Mouse (Mus musculus) kidney, adult 9 months (tissue): ENCODE results near the gene Myadm.
"Not testable (repeated sequence)": the region's sequence is repeated elsewhere in the genome, so short reads cannot be mapped to it uniquely, and the experiment has no call there.

Source experiments
- DNase-seq: peaks from one replicate; pipeline ENCODE4 v3.0.0; 2022

The Myadm gene

DNA sequence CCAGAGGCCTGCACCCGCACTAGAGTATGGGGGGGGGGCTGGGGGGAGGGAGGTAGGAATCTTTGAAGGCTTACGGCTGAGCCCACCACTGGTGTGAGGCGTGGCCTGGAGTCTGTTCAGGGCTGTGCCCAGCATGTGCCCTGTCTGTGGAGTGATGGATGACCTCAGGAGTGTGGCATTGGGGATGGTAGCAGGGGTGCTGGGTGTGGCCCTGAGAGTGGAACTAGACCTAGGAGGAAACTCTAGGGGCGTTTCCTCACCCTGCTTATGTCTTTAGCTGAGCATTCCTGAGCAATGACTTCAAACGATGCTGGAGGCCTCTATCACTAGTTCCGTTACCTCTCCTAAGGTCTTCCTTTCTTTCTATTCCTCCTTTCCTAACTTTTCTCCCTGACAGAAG is 2.3 kb downstream of the Myadm start:
- no peak for DNase-seq

DNA sequence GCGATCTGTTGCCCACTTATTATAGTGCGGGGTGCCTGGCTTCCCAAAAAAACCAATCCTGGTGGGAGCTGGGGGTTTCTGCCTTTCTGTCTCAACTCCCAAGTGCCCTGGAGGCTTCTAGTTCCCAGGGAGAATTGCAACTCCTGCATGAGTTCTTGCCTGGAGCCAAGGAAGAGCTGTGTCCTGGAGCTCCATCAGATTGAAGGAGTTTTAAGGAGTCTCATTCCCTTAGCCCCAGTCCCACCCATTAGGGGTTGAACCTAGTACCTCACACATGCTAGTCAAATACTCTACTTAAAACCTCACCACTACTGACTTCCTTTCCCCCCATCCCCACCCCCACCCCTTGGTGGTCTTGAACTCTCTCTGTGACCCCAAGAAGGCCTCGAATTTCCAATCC is 2.9 kb downstream of the Myadm start:
- DNase-seq: no peak

DNA sequence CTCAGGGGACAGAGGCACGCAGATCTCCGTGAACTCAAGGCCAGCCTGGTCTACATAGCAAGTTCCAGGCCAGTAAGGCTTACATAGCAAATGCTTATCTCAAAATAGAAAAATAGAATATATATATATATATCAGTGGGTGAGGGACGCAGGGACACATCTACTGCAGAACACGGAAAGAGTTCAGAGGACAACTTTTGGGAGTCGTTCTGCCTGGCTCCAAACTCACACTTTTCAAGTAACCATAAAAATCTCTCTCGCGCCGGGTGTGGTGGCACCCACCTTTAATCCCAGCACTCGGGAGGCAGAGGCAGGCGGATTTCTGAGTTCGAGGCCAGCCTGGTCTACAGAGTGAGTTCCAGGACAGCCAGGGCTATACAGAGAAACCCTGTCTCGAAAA is 3.4 kb downstream of the Myadm start:
- DNase-seq: not testable (repeated sequence)

DNA sequence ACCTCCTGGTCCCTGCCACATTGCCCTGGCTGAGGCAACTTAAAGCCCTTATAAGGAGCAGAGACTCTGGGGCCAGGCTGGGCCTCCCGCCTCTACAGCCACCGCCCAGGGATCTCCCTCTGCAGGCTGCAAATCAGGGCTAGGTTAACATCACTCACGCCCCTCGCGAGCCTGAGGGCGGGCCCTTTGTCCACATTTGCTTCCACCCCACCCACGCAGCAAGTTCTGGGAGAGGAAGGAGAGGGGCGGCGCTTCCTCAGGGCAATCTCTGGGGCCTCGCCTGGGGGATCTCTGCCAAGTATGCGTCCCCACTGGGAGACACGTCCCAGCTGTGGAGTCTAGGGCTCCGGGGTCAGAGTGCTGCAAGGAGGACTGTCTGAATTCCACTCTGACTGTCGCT is 3.9 kb downstream of the Myadm start:
- peak; percentile 93 for DNase-seq

DNA sequence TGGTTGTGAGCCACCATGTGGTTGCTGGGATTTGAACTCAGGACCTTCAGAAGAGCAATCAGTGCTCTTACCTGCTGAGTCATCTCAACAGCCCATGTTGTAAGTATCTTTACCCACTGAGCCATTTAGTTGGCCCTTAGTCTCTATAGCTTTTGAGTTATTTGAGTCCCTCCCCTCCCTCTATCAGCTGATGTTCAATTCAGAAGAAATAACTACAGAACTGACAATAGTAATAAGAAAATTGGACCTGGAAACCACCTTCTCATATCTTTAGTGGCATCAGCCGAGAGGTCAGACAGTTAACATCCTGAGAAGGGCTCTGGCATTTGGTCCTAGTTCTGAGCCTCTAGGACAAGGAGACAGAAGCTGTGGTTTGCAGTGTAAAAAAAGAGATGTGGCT is 5.9 kb downstream of the Myadm start:
- no peak for DNase-seq

DNA sequence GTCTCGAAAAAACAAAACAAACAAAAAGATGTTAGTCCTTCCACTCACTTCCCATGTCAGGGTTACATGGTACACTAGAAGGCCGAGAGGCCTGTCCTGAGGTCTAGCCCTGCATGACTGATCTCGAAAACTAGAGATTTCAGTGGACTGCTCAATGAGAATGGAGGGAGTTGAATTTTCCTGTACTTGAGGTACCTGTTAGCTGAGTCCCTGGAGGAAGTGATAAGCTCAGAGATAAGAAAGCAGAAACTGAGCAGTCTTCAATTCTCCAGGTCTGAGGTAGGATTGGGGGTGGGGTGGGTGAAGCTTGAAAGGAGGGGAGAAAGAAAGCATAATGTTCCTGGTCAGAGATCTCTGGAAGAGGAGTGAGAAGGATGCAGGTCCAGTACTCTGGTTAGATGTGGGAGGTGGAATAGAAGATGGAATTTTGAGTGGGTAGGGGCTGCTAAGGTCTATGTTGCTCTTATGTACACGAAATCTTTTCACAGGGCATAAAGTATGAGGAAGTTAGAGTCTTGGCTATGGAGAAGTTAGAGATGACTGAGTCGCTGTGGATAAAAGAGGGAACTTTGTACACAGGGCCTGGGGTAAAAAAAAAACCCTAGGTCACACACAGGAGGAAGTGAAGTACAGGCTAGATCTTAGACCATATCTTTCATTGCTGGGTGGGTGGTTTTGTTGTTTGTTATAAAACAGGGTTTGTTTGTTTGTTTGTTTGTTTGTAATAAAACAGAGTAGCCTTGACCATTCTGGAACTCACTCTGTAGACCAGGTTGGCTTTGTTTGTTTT is 6.6 kb downstream of the Myadm start:
- DNase-seq: no peak

DNA sequence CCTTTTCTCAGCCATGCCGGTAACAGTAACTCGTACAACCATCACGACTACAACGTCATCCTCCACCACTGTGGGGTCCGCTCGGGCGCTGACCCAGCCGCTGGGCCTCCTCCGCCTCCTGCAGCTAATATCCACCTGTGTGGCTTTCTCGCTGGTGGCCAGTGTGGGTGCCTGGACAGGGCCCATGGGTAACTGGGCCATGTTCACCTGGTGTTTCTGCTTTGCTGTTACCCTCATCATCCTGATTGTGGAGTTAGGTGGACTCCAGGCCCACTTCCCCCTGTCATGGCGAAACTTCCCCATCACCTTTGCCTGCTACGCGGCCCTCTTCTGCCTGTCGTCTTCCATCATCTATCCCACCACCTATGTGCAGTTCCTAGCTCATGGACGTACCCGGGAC is 7.8 kb downstream of the Myadm start:
- DNase-seq: no peak

DNA sequence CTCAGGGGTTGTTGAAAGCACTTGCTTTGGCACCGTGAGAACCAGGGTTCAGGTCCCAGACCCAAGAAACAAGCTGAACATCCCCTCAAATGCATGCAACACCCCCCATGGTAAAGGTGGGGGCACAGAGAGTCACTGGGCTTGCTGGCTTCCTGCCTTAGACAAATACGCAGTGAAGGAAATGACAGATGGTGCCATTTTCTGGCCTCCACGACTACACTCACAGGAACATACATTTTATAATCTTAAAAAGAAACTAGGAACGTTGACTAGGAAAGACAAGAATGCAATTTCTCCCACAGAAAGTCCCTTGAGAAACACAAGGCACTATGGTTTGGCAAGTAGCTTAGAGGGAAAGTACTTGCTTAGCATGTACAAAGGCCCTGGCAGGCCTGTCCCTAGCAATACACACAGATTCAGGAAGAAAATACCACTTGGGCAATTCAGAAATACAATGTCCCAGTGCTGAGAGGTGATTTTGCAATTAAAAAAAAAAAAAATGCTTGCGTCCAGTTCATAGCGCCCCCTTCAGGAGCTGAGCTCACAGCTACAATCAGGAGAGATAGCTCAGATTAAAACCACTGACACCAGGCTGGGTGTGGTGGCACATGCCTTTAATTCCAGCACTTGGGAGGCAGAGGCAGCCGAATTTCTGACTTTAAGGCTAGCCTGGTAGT is 11.2 kb downstream of the Myadm start:
- no peak for DNase-seq

DNA sequence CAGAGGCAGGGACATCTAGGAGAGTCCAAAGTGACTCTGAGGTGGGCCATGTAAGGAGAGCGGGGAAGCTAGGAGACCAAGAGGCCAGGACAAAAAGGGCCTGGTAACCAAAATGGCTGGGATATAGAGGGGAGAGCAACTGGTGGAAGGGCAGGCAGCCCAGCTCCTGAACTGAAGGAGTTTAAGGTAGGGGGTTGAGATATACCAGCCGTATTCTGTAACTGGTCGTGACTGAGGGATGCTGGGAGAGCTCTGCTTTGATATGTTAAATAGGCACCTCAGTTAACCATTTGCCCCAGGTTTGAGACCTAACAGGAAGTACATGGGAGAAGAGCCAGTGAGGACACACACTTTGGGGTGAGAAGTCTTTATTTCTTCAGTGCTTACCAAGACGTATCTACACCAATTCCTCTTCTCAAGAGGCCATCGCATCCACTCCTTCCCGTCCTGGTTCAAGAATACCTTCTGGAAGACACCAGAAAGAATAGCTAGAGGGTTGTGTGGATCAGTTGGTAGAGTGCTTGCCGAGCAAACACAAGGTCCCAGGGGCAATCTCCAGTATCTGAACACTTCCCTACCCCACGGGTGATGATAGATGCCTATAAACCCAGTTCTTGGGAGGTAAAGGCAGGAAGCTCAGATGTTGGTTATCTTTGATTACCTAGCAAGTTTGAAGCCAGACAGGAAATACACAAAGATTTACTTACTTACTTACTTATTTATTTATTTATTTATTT is 12.2 kb downstream of the Myadm start:
- DNase-seq: no peak

DNA sequence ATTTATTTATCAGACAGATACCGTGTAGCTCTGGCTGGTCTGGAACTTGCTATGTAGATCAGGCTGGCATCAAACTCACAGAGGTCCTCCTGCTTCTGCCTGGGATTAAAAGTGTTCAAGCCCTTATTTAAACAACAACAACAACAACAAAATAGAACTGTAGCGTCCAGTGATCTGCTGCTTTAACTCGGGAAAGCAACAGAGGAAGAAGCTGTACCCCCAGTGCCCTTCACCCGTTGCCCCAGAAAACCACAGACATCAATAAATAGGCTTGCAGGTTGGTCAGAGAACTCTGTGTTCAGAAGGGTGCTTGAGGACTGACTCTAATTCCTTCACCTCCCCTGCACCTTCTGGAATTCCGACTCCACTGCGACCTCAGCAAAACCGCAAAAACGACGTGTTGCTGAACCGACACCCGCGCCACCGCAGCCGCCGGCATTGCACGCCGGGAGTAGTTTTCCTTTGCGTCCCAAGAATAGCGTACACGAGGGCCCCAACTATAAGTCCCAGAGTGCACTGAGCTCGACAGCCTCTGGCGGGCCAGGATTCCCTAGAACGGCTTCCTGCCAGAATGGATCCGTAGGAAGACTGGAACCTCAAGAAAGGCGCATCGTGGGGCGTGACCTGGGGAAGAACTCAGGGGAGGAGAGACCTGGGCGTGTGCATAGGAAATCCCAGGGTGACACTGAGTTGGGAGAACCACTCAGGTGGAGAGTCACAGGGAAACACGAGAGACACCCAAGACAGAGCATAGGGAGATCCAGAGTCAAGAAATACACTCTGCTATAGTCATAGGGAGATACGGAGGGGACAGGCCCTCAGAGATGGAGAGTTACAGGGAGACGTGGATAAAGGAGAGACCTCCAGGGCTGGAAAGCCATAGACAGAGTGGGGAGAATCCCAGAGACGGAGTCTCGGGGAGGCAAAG is 13.0 kb downstream of the Myadm start:
- DNase-seq: no peak

DNA sequence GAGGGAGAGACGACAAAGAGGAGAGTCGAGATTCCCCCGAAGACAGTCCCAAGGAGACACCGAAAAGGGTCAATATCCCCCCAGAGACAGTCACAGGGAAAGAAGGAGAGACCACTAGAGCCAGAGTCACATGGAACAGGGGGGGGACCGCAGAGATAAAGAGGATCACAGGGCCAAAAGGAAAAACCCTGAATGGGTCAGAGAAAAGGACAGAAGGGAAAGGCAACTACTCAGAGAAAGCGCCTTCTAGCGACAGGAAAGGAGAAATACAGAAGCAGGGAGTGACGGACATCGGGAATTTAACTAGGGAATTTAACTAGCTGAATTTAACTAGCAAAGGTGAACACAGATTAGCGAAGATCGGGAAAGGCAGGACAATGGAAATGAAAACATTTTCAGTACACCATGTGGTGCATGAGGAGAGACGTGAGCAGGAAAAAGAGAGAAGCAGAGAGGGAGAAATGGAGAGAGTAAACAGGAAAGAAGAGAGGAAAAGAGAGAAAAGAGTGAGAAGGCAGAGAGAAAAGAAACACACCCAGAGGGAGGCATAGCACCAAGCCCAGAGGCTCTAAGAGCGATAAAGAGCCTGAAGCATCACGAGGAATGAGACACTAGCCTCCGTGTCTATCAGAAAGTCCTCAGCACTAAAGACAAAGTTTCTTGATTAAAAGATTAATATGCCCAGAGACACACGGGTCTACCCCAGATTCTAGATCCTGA is 13.8 kb downstream of the Myadm start:
- no peak for DNase-seq

DNA sequence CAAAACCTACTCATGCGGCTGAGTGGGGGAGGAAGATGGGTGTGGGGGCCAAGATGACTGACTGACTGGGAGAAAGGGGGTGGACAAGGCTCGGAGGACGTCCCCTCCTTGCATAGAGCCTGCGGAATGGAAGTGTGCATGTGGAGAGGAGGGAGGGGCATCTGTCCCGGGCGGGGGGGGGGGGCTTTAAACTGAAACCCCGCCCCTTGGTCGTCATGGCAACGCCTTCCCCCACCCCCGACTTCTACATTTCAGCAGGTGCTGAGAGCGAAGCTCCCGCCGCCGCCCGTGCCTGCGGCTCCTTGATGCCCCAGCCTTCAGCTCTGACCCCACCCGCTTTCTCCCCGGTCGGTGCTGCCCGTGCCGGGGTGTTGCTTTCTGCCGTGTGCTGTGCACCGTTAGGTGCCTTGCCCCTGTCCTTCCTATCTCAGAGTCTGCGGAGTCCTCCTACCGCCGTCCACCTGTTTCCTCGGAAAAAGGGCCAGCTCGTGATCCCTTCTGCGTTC is 14.4 kb downstream of the Myadm start:
- no peak for DNase-seq

DNA sequence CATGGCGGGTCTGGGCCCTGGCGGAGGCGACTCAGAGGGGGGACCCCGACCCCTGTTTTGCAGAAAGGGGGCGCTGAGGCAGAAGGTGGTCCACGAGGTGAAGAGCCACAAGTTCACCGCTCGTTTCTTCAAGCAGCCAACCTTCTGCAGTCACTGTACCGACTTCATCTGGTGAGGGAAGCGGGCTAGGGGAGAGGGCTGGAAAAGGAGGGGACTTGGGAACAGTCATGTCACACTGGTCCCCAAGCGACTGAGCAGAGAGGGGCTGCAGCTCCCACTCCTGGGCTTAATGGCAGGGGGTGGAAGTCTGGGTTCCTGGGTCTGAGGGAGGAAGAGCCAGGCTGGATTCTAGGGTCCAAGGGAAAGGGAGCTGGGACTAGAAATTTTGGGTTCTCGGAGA is 14.9 kb downstream of the Myadm start:
- no peak for DNase-seq

DNA sequence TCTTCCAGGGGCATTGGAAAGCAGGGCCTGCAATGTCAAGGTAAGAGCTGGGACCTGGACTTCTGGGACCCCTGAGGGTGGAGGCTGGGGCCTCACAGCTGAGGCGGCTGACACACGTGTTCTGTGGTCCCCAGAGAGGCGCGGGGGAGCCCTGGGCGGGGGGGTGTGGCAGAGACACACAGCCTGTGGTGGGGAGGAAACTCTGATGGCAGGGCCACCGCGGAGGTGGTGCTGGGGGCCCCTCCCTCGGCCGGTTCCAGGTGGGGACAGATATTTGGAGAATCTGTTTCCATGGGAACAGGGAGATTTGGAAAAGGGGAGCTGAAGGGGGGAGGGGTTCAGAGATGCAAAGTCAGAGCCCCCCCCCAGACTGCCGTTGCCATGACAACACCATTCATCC is 15.4 kb downstream of the Myadm start:
- DNase-seq: no peak

DNA sequence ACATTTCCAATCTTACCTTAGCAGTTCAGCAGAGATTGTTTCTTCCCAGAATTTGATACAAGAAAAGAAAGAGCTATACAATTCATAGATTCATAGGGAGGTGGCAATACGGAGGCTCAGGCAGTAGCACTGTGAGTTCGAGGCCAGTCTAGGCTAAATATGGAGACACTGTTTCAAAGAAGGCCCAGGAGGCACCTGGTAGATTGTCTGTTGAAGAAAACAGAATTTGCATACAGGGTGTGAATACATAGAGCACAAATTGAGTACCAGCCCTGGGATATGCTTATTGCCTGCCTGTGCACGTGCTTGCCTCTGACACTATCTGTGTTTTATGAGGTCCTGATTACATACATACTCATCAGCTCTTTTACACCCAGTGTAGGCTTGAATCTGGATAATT is 17.5 kb downstream of the Myadm start:
- no peak for DNase-seq

DNA sequence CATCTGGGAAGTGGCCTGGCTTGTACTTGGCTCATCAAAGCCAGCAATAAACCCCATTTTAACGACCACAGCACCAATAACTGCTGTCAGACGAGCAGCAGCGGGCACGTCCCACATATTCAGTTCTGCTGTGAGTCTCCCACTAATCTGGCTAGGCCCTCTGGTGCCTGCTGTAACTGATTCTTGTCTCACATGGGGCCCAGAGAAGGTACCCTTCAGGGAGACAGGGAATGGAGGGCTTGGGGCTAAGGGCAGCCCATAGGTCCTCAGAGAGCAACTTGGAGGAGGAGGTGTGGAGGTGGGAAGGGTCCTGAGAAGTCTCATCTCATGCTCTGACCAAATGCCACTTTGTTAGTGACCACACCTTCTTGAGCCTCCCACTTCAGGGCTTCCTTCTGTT is 19.8 kb downstream of the Myadm start:
- DNase-seq: no peak

DNA sequence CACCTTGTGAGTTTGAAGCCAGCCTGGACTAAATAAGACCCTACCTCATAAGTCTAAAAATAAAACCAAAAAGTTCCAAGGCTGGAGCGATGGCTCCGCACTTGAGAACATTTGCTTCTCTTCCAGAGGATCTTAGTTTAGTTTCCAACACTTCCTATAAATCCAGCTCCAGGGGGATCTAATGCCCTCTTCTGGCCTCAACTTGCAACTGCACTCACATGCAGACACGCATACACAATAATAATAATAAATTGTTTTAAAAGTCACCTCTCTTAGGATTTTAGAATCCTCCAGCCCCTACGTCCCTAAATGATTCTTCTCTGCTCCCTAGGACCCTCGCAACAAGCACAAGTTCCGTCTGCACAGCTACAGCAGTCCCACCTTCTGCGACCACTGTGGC is 21.4 kb downstream of the Myadm start:
- no peak for DNase-seq

DNA sequence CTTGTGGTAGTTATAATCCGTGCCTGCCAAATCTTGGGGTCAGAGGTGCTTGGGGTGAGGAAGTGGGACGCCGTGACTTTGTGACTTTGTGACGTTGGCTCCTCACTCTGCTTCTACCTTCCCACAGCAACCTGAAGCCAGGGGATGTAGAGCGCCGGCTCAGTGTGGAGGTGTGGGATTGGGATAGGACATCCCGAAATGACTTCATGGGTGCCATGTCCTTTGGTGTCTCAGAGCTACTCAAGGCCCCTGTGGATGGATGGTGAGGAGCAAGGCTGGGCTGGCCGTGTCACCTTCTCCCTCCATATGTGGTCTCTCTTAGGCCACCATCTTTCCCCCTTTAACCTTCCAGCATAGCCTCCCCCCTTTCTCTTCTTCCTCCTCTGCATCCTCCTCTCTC is 24.7 kb downstream of the Myadm start:
- DNase-seq: no peak

DNA sequence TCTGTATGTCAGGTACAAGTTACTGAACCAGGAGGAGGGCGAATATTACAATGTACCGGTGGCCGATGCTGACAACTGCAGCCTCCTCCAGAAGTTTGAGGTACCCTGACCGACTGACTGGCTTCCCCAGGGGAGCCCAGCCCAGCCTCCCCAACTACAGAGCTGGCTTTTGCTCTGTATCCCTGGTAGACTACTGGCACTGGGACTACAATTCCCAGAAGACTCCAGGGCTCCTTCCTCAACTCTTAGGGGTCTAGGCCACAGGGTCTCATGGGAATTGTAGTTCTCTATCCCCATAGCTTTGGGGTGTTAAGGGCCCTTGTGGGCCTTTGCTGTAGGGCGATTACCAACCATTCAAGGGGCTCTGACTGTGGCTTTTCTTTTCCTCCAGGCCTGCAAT is 25.2 kb downstream of the Myadm start:
- no peak for DNase-seq

DNA sequence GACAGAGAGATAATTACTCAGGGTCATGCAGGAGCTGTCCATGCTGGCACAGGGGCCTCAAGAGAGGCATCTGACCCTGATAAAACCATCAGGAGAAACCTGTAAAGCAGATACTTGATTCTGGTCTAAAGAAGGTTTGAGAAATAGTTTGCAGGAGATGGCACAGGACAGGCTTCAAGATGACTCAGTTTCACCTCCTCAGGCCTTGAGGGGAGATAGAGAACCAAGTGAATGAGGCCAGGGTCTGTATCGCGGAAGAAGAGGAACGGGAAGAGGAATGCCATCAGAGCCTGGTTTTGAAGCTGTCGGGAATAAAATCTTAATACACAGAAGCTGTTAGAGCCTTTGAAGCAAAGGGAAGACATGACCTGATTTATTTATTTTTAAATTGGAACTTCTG is 28.8 kb downstream of the Myadm start:
- DNase-seq: no peak

DNA sequence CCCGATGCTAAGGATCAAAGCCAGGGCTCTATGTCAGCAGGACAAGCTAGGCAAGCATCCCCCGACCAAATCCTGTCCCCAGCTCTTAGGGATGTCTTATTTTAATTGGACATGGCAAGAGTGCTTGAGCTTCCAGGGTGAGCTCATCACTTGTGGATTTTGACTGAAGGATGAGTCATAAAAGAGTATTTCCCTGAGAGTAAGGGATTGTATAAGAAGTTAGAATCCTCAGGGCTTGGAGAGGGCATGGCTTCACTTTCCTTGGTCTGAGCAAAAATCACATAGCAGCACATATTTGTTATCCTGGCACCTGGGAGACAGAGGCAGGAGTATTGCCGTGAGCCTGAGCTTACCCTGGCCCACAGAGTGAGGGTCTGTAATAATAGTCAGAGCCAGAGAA is 32.0 kb downstream of the Myadm start:
- no peak for DNase-seq

DNA sequence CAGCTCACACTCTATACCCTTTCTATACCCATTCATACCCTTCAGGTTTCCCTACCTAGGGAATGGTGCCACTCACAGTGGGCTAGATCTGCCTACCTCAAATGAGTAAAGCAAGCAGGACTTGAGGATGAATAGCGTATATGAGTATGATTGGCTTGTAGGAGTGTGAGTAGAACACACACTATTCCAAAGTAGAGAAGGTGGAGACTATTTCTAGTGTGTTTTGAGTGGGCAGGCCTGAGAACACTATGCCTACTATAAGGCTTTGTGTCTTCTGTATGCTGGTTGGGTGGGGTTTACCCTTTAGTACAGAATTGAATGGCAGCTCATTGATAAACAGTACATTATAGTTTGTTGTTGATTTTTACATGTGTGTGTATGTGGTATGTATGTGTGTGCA is 34.9 kb downstream of the Myadm start:
- no peak for DNase-seq
